Mouse (Mus musculus) limb, embryonic 13.5 days (tissue): ENCODE data around the gene 1700008P02Rik. TPM values are rescaled to one million over a fixed set of nuclear protein-coding genes. Genes with fewer than 3 reads are reported as not detected.
"Not testable (repeated sequence)": the region's sequence is repeated elsewhere in the genome, so short reads cannot be mapped to it uniquely, and the experiment has no call there.

Experiments
- ATAC-seq: fragments of 200-750 bp; cut with Nextera tagmentation; 2 replicates; pipeline ENCODE4 v1.8.0; 2017; ENCODE audit warnings: low read depth, moderate number of reproducible peaks, moderate TSS enrichment; ENCODE audit not compliant: low FRiP score
- H3K27ac ChIP-seq: fragments of 300-500 bp; sonication (generic); 2 replicates; pipeline ENCODE4 v1.5.1; 2015; ENCODE audit warnings: inconsistent platforms, mild to moderate bottlenecking, moderate library complexity
- H3K27me3 ChIP-seq: fragments of 300-500 bp; sonication (generic); 2 replicates; pipeline ENCODE4 v1.6.1; 2015; ENCODE audit warnings: mild to moderate bottlenecking, inconsistent platforms
- H3K36me3 ChIP-seq: fragments of 300-500 bp; sonication (generic); 2 replicates; pipeline ENCODE4 v1.6.1; 2015; ENCODE audit warnings: inconsistent platforms, mild to moderate bottlenecking, moderate library complexity
- H3K4me1 ChIP-seq: fragments of 300-500 bp; sonication (generic); 2 replicates; pipeline ENCODE4 v1.6.1; 2015; ENCODE audit warnings: inconsistent platforms
- H3K4me2 ChIP-seq: fragments of 300-500 bp; sonication (generic); replicated peaks from 2 replicates; pipeline ENCODE4 v1.6.1; 2015; ENCODE audit warnings: inconsistent platforms, mild to moderate bottlenecking, moderate library complexity
- H3K4me3 ChIP-seq: fragments of 300-500 bp; sonication (generic); 2 replicates; pipeline ENCODE4 v1.5.1; 2015; ENCODE audit warnings: moderate library complexity, mild to moderate bottlenecking, inconsistent platforms
- H3K9ac ChIP-seq: fragments of 300-500 bp; sonication (generic); 2 replicates; pipeline ENCODE4 v1.6.1; 2015; ENCODE audit warnings: mild to moderate bottlenecking, inconsistent platforms
- H3K9me3 ChIP-seq: fragments of 300-500 bp; sonication (generic); 2 replicates; pipeline ENCODE4 v1.6.1; 2016; ENCODE audit warnings: inconsistent platforms
- WGBS: fragments of 180-500 bp; shearing (Covaris S2); methylation state at CpG from one replicate; pipeline ENCODE4 v1.1.7; 2015; 5-methylcytosine and 5-hydroxymethylcytosine counted together
- polyA plus RNA-seq: library from polyadenylated mRNA; unstranded; fragments of >200 nt; fragmentation: Nextera tagmentation; extraction: Ambion mirVana; gene quantifications from 2 replicates; pipeline ENCODE4 v1.2.1, GENCODE M21; 2015

The 1700008P02Rik gene
- not detected in 2 replicates for polyA plus RNA-seq

DNA sequence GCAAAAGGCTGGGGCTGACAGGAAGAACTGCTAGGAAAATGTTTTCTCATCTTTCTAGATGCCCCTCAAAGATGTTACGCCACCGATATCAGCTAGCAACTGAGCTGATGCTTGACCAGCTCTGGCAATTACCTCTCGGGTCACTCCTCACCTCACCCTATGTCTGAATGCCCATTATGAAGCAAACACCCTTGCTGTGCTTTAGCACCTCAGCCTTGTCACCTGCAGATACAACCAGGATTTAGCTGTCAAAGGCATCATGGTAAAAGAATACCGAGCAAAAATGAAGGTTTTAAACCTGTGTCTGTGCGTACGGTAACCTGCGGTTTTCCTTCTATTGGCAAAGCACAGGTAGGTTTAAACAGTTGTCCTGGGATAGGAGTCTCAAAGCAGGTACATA is at the start of gene 1700008P02Rik:
1700008P02Rik (minus strand) TSS at position 101 of the 400 bp plus-strand sequence.
- H3K36me3 ChIP-seq = no peaks in the 10 kb centered on the region
- H3K4me2 ChIP-seq = no peak within 1 kb of the TSS
- H3K27me3 ChIP-seq = no peaks in the 10 kb centered on the region
- H3K9ac ChIP-seq = no peak within 1 kb of the TSS
- H3K27ac ChIP-seq = no peak within 1 kb of the TSS
- ATAC-seq = no peak
- no peaks in the 10 kb centered on the region for H3K4me1 ChIP-seq
- H3K4me3 ChIP-seq = no peak within 1 kb of the TSS
- no peaks in the 10 kb centered on the region for H3K9me3 ChIP-seq
- WGBS = 92% methylated on average over 7 of the region's 7 CpGs

DNA sequence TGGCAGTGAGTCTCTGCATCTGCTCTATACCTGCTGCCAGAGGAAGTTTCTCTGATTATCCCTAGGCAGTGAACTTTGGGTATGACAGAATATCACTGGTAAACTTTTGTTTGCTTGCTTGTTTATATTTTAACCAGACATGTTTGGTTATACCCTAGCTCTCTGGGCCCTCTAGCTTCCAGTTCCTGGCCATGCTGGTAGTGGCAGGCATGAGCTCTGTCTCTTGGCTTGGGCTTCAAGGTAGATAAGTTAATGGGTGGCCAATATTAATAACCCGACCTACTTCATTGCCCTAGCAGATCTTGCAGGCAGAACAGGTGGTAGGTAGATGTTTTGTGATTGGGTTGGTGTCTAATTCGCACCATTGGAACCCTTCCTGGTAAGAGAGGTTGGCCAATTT is 29.2 kb upstream of the 1700008P02Rik start:
- ATAC-seq = no peak
- Histone ChIP-seq H3K4me1 (no peaks in the 10 kb centered on the region), H3K4me3 (no peak overlapping the region), H3K9ac (no peak overlapping the region), H3K27ac (no peak overlapping the region), H3K27me3 (no peaks in the 10 kb centered on the region), H3K9me3 (no peaks in the 10 kb centered on the region), H3K36me3 (no peaks in the 10 kb centered on the region), H3K4me2 (no peak overlapping the region)
- WGBS = 81% methylated on average over 2 of the region's 2 CpGs

DNA sequence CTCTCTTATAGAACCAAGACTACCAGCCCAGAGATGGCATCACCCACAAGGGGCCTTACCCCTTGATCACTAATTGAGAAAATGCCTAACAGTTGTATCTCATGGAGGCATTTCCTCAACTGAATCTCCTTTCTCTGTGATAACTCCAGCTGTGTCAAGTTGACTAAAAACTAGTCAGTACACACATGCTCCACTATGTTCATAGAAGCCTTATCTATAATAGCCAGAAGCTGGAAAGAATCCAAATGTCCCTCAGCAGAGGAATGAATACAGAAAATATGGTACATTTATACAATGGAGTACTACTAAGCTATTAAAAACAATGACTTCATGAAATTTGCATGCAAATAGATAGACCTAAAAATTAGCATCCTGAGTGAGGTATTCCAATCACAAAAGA is 17.9 kb upstream of the 1700008P02Rik start:
- H3K9ac ChIP-seq, H3K4me2 ChIP-seq, ATAC-seq, H3K36me3 ChIP-seq, H3K9me3 ChIP-seq, H3K27ac ChIP-seq, H3K27me3 ChIP-seq, H3K4me1 ChIP-seq, H3K4me3 ChIP-seq: not testable (repeated sequence)

DNA sequence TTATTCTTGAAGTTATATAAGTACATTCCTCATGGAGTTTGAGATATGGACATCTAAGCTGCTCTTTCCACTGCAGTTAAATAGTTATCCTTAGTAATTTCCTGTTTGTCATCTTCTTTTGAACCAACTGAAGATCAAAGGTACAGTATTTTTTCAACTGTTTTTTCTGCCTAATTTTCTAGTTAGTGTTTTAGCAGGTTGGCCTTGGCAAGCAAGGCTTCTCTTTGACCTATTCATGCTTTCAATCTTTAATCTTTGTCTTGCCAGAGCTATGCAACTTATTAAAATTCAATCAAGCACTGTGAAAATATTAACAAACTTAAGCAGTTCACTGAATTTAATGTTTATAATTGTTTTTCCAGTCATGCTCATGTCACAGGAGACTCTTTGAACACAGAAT is 14.0 kb upstream of the 1700008P02Rik start:
- Histone ChIP-seq H3K36me3 (no peaks in the 10 kb centered on the region), H3K9ac (no peak overlapping the region), H3K27ac (no peak overlapping the region), H3K4me1 (no peaks in the 10 kb centered on the region), H3K4me3 (no peak overlapping the region), H3K9me3 (no peaks in the 10 kb centered on the region), H3K27me3 (no peaks in the 10 kb centered on the region), H3K4me2 (no peak overlapping the region)
- no peak for ATAC-seq

DNA sequence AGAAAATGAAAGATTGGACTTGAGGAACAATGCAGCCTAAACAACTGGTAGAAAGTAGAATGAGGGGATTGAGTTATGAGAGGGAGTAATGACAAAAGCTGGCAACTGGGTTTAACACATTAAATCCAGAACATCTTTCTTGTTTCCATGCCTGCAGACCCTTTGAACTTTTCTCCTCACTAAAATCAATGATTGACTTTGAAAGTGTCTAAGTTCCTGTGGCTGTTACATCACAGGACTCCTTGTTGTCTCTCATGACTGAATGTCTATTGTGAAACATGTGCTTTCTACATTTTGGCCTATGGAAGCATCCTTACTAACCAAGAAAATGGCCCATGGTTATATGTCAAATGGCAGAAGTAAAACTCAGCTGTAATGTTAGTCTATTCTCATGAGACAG is 2.4 kb downstream of the 1700008P02Rik start:
- H3K9me3 ChIP-seq = no peaks in the 10 kb centered on the region
- H3K4me2 ChIP-seq = no peak overlapping the region
- H3K4me3 ChIP-seq = no peak overlapping the region
- no peaks in the 10 kb centered on the region for H3K36me3 ChIP-seq
- H3K9ac ChIP-seq = no peak overlapping the region
- ATAC-seq = no peak
- H3K27me3 ChIP-seq = no peaks in the 10 kb centered on the region
- H3K27ac ChIP-seq = no peak overlapping the region
- no peaks in the 10 kb centered on the region for H3K4me1 ChIP-seq
